Mouse (Mus musculus): ENCODE results near the gene Irf9.

Gene Irf9

DNA sequence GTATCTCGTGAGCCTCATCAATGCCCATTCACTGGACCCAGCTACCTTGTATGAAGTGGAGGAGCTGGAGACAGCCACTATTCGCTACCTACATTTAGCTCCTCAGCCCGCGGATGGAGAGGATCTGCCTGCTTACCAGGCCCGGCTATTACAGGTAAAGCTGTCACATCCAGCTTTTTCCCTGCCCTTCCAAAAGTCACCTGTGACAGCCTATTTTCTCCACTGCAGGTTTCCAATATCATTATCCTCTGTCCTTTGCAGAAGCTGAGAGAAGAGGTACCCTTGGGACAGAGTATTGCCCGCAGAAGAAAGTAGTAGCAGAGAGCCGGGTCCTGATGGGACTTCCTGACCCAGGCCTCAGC lies at the start of gene Irf9:
Irf9 (plus strand) TSS at position 301 of the 362 bp plus-strand sequence.
- no peak for DNase-seq

DNA sequence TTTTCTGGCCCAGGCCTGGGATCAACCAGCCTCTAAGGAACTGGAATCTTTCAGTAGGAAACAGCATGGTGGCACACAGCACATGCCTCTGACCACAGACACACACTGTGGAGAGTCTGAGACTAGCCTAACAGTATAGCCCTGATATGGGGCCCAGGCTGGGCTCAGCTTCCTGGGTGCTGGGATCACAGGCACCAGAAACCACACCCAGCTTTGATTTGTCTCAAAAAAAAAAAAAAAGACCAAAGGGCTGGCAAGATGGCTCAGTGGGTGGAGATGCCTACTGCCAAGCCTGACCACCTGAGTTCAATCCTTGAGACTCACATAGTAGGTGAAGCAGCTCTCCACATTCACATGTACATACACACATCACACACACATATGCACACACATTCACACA lies 48.7 kb upstream of the Irf9 start:
- DNase-seq = no peak

DNA sequence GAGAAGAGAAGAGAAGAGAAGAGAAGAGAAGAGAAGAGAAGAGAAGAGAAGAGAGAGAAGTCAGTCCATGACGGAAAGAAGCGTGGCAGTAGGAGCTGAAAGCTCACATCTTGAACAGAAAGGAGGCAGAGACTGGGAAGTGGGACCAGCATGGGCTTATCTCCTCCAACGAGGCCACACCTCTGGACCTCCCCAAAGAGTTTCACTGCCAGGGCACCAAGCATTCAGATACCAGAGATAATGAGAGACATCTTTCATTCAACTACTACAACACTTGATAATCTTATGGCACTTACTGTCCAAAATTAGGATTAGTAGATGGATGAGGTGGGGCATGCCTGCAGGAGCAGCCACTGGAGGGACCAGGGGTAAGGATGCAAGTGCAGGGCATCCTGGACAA lies 47.6 kb upstream of the Irf9 start:
- no peak for DNase-seq

DNA sequence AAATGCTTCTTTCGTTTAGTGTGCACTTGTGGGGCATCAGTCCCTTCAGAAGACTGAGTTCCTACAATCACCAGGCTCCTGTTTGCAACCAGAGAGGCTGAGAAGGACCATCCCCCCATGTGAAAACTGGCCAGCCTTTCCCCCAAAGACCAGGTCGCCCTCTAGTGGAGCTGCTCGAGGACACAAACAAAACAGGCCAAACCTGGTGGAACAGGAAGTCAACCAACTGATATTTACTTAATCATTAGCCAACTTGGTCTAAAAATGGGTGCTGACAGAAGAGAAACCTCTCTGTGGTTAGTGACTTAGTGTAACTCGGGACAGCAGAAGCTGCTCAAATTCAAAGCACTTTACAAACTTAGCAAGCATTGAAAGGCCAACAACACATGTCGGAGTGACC lies 46.4 kb upstream of the Irf9 start:
- DNase-seq = peak; percentile 76

DNA sequence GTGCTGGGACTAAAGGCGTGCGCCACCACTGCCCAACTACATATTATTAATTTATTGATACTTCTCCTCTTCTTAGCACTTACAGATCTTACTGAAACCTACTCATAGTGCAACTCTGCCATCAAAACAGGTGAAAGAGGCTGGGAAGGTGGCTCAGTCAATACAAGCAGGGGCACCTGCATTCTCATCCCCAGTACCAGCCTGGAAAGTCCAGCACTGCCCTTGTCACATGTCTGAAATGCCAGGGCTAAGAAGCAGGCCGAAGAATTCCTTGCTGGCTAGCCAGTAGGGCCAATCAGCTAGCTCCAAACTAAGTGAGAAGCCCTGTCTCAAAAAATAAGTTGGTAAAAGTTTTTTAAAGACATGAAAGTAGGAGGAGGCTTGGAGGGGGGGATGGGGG lies 45.8 kb upstream of the Irf9 start:
- no peak for DNase-seq

DNA sequence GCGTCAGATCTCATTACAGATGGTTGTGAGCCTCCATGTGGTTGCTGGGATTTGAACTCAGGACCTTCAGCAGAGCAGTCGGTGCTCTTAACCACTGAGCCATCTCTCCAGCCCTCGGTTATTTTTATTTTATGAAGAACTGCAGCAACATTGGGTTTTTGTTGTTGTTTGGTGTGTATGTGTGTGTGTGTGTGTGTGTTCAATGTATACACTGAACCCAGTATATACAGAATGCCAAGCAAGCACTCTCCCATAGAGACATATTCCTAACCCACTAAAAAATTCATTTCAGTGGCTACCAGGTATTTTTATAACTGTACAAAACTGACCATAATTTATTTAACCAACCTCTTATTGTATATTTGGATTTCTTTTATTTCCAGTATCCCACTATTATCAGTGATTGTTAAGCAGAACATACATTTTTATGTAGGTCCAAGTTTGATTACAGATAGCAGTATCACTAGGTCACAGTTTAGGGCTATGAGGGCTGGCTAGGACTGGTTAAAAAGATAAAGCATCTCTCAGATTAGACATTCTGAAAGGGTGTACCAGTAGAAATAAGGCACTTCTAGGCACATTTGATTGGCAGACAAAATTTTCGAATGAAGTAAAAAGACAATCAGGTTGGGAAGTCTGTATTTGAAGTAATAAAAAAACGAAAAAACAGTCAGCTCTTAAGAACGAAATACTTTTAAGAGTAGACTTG lies 44.5 kb upstream of the Irf9 start:
- no peak for DNase-seq

DNA sequence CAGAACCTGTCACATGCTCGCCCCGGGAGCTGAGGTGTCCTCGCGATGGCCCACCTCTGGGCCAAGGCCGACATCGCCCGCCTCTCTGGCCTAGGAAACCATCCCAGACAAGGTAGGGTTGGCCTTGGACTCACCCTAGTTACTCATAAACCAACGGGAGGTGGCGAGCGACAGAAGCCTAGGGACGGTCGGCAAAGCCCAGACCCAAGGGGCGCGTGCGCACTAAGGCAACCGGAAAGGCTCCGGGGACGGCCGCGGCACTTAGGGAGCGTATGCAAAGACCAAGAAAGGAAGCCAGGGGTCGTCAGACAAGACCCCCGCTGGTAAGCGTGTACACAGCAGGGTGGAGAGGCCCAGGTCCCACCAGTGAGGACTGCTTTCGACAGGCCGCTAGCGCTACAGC lies 43.6 kb upstream of the Irf9 start, which contains the start of gene Dcaf11:
Dcaf11 (plus strand) TSS at position 208 of the 403 bp plus-strand sequence.
- DNase-seq = peak; percentile 89

DNA sequence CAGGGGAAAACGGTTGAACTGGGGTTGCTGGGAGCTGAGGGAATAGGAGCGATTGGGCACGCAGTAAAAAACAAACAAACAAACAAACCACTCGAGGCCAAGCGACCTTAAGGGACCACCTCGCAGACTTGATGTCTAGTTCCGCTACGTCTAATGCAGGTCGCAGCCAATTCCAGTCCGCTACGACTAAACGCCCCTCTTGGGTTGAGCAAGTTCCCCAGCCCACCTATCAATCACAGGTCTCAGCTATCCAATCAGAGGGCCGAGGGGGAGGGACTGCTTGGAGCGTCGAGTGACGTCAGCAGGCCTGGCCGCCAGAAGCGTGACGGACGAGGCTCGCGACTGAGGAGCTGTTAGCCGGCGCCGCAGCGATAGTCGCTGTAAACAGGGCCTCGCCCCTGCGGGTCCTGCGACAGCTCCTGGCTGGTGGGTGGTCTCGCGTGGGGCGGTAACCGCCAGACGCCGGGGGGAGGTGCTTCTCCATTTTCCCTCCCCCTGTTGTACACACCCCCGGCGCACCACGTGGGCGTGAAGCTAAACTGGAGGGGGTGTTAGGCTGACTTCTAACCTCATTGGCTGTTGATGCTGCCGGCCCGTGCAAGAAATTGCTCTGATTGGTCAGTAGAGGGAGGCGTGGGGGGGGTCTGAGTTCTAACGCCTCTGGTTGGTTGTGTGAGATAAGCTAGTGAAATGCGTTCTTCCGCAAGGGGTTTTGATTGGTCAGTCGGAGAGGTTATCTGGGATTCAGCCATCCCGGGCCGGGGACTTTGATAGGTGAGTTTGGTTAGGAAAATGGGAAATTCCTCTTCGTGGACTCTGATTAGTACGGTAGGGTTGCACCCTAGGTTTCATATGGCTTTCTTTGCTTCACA lies 42.9 kb upstream of the Irf9 start, which contains the start of gene A730061H03Rik:
A730061H03Rik (minus strand) TSS at position 205 of the 872 bp plus-strand sequence.
- DNase-seq = peak; percentile 100

DNA sequence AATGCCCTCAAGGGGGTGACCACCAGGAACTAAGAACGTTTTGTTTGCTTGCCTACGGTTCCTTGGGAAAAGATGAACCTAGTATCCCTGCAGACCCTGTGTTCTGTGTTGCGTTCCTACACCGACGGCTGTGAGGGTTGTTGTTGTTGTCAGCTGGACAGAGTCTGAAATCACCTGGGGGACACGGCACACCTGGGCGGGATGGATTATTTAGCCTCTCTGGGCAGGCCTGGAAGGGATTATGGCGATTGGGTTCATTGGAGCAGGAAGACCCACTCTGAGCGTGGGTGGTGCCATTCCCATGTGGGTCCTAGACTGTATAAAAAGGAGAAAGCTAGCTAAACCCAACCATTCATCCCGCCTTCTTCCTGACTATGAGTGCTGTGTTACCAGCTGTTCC lies 41.5 kb upstream of the Irf9 start:
- no peak for DNase-seq

DNA sequence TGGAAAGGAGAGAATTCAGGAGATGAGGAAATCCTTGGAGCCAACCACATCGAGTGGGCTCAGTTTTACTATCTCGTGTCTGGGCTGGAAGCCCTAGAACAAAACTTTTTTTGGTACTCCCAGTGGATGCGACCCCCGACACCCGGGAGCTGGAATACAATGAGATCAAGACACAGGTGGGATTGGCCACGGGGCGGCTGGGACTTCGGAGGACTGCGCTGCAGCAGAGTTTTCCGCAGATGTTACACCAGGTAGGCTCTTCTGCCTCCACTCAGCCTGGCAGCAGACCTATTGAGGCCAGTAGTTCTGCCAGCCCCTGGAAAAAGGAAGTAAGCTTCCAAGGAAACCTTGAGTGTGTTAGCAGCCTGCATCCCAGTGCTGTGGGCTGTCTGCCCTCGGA lies 40.1 kb upstream of the Irf9 start:
- DNase-seq = no peak

DNA sequence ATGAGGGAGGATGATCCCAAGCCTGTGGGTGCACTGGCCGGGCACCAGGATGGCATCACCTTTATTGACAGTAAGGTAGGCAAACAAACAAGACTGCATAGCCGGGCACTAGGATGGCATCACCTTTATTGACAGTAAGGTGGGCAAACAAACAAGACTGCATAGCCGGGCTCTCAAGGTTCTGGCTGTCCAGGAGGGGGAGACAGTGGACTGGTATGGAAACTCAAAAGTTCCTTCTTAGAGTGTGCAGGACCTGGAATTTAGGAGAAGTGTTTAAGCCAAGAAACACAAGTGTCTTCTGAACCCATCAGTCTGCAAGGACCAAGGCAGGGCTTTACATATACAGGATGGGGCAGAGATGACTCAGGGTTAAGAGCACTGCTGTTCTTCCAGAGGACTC lies 37.6 kb upstream of the Irf9 start:
- no peak for DNase-seq

DNA sequence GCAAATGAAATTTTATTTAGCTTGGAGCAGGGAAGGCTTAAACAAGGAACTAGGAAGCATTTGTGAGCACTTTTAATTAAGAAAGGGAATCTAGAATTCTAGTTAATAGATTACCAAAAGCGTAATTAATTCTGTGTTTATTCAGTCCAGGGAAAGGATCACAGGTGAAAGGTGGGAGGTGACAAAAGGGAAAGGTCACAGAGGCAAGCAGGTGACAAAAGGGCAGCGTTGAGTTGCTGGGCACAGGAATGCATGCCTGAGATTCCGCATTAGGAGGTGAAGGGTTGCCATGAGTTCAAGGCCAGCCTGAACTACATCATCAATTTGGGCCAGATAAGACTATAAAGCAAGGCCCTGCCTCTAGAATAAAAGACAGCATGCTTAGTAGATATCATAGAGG lies 35.9 kb upstream of the Irf9 start:
- DNase-seq = no peak

DNA sequence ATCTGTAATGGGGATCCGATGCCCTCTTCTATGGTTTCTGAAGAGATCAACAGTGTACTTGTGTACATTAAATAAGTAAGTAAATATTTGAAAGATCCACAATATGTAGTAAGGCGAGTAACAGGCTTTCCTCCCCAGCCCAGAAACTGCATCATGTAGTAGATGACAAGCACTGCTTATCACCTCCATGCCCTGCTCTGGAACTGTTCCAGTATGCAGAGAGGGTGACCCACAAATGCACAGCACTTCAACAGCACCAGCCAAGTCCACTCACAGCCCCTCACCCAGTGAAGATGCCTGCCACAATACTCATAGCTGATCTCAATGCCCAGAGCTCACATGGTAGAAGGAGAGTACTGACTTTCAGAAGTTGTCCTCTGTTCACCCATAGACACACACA lies 32.8 kb upstream of the Irf9 start:
- DNase-seq = no peak

DNA sequence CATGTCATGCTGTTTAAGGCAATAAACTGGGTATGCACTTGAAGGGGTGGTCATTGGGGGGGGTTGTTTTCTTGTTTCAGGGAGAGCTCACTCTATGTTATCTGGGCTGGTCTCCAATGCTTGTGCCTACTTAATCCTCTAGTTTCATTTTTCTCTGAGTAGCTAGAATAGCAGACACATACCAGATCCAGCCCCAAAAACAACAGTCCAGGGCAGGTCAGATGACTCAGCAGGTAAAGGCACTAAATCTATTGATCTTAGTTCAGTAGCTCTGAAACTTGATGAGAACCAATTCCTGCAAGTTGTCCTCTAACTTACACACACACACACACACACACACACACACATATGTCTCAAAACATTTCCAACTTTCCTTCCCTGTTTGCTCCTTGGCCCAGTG lies 31.6 kb upstream of the Irf9 start:
- DNase-seq = no peak

DNA sequence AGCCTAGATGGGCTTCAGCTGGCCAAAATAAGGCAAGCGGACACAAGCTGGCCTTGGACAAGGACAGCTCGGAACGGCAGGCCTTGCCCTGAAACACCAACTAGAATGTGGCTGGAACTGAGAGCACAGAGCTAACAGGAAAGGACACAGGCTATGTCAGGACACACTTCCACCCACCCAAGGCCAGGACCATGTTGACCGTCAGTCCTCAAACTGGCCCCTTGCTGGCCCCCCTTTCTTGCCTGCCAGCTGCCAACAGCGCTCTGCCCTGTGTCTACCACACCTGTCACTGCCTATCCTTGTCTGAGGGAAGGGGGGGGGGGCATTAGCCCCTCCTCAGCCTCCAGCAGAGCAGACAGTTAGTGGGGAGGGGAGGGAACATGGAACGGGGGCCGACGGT lies 28.1 kb upstream of the Irf9 start, which contains the start of gene Fitm1:
Fitm1 (plus strand) TSS at position 316 of the 400 bp plus-strand sequence.
- no peak for DNase-seq

DNA sequence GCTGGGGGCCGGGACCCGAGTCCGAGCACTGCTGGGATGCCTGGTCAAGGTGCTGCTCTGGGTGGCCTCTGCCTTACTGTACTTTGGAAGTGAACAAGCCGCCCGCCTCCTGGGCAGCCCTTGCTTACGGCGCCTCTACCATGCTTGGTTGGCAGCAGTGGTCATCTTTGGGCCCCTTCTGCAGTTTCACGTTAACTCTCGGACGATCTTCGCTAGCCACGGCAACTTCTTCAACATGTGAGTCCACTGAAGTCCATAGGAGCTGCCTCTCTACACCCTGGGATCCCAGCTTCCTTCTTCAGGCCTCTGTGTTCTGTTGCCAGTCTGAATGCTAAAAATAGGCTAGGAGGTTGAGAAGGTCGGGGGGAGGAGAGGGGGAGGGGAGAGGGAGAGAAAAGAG lies 27.7 kb upstream of the Irf9 start:
- DNase-seq = no peak

DNA sequence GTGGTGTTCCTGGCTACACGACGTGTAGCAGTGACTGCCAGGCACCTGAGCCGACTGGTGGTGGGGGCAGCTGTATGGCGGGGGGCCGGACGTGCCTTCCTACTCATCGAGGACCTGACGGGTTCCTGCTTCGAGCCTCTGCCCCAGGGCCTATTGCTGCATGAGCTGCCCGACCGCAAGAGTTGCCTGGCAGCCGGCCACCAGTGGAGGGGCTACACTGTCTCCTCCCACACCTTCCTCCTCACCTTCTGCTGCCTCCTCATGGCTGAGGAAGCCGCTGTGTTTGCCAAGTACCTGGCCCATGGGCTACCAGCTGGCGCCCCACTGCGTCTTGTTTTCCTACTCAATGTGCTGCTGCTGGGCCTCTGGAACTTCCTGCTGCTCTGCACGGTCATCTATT lies 27.0 kb upstream of the Irf9 start:
- DNase-seq = peak; percentile 68

DNA sequence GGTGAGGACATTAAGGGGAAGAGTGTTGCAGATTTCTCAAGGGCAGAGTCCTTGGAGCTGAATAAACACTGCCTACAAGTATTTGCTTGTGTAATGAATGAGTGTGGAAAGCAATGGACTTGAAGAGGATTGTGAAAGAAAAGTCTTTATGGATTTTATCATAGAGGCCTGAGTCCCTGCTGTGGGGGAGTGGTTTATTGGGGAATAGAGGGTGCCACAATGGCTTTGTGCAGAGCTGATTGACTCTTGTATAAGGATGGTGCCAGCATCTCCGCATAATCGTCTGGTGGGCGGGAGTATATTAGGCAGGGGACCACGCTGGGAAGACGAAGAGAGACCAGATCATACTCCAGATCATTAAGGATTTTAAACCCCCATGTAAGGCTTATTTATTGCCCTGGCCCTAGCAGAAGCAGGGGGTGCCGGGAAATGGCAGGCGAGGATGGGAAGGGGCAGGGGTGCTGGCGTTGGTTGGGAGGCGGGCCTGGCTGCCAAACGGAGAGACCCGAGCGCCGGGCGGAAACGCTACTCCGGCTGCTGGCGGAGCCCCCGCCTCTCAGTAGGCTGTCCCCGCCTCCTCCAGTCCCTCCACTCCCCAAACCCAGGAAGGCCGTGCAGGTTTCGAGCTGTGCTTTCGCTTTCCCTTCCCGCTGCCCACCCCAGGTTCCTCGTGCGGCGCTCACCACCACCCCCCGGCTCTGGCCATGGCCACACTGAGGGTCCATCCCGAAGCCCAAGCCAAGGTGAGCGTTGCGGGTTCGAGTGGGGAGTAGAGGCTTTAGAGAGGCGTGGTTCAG lies 25.3 kb upstream of the Irf9 start, which contains the start of gene Psme1:
Psme1 (plus strand) TSS at position 253 of the 797 bp plus-strand sequence.
- peak; percentile 84 for DNase-seq

DNA sequence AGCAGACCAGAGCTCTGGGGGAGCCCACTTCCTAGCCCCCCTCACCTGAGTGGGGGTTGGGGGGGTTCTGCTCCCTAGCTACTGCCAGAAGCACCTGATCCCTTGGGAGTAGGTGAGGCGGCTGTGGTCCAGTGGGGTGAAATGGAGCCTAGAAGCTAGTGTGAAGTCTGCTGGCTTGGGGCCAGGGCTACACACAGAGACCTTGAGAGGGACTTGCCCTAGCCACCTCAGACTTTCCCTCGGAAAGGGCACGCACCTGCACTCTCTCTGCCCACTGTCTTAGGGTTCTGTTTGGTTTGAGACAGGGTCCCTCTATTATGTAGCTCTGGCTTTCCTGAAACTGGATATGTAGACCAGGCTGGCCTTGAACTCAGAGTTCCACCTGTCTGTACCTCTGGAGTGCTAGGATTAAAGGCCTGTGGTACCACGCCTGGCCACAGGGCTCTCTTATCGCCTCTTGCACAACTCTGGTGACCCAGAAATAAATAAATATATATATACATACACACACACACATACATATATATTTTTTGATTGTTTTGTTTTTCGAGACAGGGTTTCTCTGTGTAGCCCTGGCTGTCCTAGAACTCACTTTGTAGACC lies 24.6 kb upstream of the Irf9 start:
- DNase-seq = no peak

DNA sequence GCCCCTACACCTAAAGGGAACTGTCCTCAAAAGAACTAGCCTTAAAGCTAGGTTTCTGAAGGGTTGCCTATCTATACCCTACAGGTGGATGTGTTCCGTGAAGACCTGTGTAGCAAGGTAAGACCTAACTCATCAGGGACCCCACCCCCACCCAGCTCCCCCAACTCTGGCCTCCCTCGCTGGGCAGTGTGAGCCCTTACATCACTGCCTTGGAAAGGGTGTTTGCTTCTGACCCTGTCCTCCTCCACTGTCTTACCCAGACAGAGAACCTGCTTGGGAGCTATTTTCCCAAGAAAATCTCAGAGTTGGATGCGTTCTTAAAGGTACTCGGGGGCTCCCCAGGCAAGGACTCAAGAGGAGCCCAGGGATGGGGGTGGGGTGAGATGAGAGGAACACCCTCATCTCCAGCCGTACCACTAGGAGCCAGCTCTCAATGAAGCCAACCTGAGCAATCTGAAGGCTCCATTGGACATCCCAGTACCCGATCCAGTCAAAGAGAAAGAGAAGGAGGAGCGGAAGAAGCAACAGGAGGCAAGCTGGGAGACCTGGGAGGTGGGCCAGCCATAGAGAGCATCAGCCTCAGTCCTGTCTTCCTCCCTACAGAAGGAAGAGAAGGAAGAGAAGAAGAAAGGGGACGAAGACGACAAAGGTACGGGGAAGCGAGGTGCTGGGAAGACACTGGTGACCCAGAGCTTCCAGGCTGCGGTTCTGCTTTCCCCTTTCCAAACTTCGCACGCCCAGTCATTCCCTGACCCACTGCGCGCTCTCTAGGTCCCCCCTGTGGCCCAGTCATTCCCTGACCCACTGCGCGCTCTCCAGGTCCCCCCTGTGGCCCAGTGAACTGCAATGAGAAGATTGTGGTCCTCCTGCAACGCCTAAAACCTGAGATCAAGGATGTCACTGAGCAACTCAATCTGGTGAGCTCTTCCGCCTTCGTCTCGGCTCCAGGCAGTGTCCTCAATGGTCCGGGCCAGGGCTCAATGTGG lies 23.6 kb upstream of the Irf9 start:
- DNase-seq = no peak

DNA sequence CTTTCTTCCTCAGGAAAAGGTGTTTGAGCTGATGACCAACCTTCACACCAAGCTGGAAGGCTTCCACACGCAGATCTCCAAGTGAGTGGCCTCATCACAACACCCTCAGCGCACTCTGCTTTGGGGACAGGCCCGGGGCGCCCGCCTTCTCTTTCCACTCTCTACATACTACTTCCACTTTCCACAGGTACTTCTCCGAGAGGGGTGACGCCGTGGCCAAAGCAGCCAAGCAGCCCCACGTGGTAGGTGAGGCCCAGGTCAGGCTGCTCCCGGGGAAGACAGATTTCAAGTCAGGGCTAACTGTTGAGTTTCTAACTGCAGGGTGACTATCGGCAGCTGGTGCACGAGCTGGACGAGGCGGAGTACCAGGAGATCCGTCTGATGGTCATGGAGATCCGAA lies 22.6 kb upstream of the Irf9 start:
- DNase-seq = no peak

Data from layer of hippocampus, adult 9-11 months (tissue).